Mouse (Mus musculus): Measurements from ENCODE around the gene Elf2.

DNA sequence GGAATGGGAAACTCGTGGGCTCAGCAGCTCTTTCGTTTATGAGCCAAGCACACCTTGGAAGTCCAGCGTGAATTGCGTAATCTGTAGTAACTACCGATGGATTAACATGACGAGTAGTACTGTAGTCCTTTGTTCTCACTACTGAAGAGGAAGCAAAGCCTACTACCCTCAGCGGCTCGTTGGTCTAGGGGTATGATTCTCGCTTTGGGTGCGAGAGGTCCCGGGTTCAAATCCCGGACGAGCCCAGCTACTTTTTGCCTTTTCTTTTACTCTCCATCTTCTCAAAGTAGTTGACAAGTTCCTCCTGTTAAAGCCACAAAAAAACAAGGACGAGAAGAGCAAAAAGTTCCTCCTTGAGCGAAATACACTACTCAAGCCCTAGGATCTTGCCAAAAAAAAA is 17.7 kb upstream of the Elf2 start:
- TF ChIP-seq CTCF (IDR thresholded peaks at IDR 0.05; ENCODE audit: low read depth, low read length) (no peak), POLR2A (IDR thresholded peaks at IDR 0.05; ENCODE audit: borderline replicate concordance, low read depth, low read length) (no peak)

All from bone marrow macrophage, adult 2 months (primary cell).